Mouse (Mus musculus): ENCODE data around the gene Emg1.
A peak's percentile ranks its signal among the peaks of the same experiment; 100 is the strongest.
"Not testable (repeated sequence)": the region's sequence is repeated elsewhere in the genome, so short reads cannot be mapped to it uniquely, and the experiment has no call there.

The Emg1 gene

DNA sequence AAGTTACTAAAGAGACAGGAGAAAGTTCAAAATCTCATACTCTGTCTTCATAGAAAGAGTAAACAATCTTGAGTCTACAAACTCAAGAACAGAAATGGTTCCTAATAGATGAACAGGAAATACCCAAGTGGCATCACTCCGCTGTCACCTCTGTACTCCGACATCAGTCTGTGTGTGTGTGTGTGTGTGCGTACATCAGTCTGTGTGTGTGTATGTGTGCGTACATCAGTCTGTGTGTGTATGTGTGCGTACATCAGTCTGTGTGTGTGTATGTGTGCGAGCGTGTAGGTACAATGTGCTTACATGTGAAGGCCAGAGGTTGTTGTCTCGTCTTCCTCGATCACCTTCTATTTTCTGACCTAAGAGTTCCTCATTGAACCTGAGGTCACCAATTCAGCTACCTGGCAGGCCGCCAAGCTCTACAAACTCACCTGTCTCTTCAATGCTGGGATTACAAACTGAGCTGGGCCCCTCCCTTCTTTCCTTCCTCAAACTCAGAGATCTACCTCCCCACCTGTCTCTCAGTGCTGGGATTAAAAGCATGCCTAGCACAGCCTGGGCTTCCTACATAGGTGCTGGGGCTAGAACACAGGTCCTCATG lies 3.6 kb downstream of the Emg1 start:
- DNase-seq (ENCODE audit: low spot score in 2 of 2): no peak

DNA sequence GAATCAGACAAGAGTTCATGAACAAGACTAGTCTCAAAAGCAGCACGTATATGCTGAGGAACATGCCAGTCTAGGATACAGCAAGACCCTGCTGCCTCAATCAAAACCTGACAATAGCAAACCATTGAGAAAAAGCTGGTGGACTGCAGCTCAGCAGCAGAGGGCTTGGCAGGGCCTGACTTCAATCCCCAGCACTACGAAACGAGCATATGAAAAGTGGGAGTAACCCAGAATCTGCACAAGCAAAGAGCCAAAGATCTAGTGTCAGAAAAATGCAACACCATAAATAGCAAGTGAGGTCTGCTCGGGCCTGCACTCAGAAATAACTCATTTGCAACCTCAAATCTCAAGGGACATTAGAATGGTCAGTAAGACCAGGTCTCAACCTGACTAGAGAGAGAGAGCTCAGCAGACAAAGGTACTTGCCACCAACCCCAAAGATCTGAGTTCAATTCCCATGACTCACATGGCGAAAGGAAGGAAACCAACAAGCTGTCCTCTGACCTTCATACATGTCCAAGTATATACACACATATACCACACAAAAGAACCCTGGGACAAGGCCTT lies 5.8 kb downstream of the Emg1 start:
- DNase-seq (ENCODE audit: low spot score in 2 of 2): no peak

DNA sequence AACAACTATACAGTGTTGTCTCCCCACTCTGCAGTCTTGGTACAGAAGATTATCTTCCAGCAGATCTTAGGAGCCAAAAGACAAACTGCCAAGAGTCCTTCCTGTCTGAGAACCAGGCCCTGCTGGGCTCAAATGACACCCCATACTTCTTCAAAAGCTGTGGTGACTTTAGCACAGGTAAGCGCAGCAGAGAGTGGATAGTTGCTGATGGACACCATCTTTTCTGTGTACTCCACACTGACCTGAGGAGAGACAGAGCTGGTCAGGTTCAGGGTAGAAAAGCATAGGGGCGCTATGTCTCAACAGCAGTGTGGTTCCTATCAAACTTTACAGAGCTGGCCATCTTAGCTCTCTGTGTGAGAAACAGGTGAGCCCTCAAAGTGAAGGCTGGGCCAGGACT lies 7.6 kb downstream of the Emg1 start:
- no peak for DNase-seq (ENCODE audit: low spot score in 2 of 2)

DNA sequence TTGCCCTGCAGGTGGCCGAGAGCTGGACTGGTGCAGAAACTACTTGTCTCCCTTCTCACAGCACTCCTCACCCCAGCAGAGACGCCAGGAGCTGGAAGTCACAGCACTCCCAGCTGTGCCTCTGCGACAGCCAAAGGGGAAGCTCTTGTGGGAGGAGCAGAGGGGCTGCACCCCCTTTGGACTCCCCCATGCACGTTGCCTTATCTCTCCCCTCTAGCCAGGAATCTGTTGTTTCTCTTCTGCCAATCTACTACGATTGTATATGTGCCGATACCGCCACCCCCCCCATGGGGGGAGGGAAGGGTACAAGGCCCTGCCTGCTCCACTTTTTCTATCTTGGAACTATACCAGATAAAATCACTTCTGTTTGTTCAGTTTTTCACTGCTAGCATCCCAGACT lies 8.2 kb downstream of the Emg1 start:
- DNase-seq (ENCODE audit: low spot score in 2 of 2): no peak

- peak in 1 of 2 experiments; percentile 66 for DNase-seq (ENCODE audit: low spot score in 2 of 2)
Measured at GRCm38 (mm10) chr6:124702784-124703103, 9.2 kb downstream of the Emg1 start.

- no peak for DNase-seq (ENCODE audit: low spot score in 2 of 2)
Measured at GRCm38 (mm10) chr6:124702102-124702783, 9.7 kb downstream of the Emg1 start.

GRCm38 (mm10) chr6:124701338-124701737 lies 10.6 kb downstream of the Emg1 start:
- DNase-seq (ENCODE audit: low spot score in 2 of 2): no peak

GRCm38 (mm10) chr6:124699962-124700610 lies 11.9 kb downstream of the Emg1 start:
- peak in 1 of 2 experiments; percentile 51 for DNase-seq (ENCODE audit: low spot score in 2 of 2)

DNA sequence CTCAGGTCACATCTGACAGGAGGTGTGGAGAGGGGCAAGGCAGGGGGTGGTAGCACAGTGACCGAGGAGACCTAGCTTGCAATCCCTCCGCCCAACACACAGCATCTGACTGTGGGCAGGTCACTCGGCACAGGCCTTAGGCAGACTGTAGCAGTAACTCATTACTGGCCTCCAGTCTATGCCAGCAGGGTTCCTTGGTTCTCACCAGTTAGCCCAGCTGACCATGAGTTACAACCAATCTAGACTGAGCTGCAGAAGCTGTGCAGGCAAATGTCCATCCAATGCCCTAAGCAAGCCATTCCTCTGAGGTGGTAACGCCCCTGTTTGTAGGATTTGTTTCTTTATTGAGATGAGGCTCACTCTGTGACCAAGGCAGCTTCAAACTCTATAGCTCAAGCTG lies 12.6 kb downstream of the Emg1 start:
- no peak for DNase-seq (ENCODE audit: low spot score in 2 of 2)

GRCm38 (mm10) chr6:124698751-124699150 lies 13.2 kb downstream of the Emg1 start:
- DNase-seq (ENCODE audit: low spot score in 2 of 2): no peak

DNA sequence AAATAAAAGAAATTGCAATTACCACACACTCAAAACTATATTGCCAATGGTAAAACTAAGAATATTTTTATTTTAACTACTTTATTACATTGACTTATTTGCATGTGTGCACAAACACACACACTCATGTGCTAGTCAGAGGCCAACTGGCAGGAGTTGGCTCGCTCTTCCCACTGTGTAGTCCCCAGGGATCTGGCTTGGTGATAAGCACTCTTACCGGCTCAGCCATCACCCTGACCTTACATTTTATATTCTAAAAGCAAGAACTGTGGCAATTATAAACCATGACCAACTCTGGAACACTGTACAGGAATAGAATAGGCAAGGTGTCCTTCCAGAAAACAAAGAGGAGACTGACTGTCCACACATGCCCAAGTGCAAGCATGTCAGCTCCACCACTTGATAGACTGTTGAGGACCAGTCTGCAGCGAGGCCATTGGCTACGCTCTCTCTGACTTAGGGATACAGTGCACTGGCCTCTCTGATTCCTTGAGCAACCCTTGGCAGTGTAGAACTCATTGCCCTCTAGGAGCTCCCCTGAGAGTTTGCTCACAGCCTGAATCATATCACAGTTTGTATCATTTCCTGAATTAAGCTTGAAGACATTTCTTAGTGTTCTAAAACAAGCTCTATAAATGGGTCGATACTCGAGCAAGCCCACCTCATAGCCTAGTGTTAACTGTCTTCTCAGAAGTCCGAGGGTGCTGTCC lies 15.4 kb downstream of the Emg1 start:
- no peak for DNase-seq (ENCODE audit: low spot score in 2 of 2)

- DNase-seq (ENCODE audit: low spot score in 2 of 2): peak; percentile 54 to 64
Measured at GRCm38 (mm10) chr6:124694166-124694955, 17.6 kb downstream of the Emg1 start.

DNA sequence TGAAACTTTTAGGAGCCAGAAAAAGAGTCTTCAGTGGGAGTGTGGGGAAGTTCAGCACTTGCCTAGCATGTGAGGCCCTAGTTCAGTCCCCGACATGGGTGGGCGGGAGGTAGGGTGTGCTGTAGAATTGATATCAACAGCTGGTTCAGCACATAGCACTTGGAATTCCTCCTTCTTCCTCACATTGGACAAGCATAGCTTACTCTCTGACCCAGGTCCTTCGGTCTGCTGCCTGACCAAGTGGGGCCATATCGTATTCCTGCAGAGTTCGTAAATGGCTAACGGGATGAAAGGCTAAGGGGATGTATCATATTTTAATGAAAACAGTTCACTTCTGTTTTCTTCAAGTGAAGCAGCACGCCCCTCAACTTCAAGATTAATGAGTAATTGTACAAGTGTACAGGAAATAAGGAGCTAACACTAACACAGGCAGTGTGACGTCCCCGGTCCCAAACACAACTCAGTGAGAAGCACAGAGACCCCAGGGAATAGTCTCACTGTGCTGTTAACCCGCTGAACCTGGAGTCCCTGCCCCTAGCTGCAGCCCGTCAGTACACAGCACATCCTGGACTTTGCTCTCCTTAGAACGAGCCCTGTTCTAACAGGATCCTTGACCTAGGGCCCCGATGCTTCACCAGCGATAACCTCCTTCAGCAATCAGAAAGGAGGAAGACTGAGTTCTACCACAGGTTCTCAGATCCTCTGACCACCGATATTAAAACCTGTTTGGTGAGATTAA lies 18.6 kb downstream of the Emg1 start:
- no peak for DNase-seq (ENCODE audit: low spot score in 2 of 2)

GRCm38 (mm10) chr6:124690517-124690916 lies 21.5 kb downstream of the Emg1 start:
- DNase-seq (ENCODE audit: low spot score in 2 of 2): no peak

DNA sequence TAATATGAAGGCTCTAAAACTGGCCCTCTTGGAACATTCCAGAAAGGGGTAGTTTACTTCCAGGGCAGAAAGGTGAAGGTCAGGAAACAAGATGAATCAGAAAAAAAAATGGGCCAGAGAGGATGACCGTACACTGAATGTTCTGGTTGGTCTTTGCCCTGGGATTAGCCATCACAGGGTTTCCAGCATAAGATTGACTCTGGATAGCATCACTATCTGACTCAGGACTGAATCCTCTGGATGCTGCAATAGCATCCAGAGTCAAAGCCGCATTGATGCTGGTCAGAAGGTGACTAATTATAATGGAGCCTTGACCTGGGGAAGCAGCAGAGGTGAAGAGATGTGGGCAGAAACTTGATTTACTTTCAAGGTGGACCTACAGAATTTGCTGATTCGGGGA lies 23.0 kb downstream of the Emg1 start:
- DNase-seq (ENCODE audit: low spot score in 2 of 2): no peak

- no peak for DNase-seq (ENCODE audit: low spot score in 2 of 2)
Measured at GRCm38 (mm10) chr6:124688151-124688758, 23.7 kb downstream of the Emg1 start.

GRCm38 (mm10) chr6:124686644-124687043 lies 25.3 kb downstream of the Emg1 start:
- not testable (repeated sequence) for DNase-seq (ENCODE audit: low spot score in 2 of 2)

- no peak for DNase-seq (ENCODE audit: low spot score in 2 of 2)
Measured at GRCm38 (mm10) chr6:124685606-124686386, 26.2 kb downstream of the Emg1 start.

GRCm38 (mm10) chr6:124683591-124684417 lies 28.2 kb downstream of the Emg1 start:
- DNase-seq (ENCODE audit: low spot score in 2 of 2): no peak

Data from frontal cortex, postnatal 10 days (tissue).